Mouse (Mus musculus) heart, postnatal 0 days (tissue): Measurements from ENCODE around the gene Polr2h.

ENCODE experiments used
- CTCF ChIP-seq: IDR thresholded peaks from 2 replicates; pipeline ENCODE4 v1.5.1; 2016; ENCODE audit warnings: antibody characterized with exemption, control low read depth, low read depth
- EP300 ChIP-seq: IDR thresholded peaks from 2 replicates; pipeline ENCODE4 v1.6.1; 2016; ENCODE audit warnings: antibody characterized with exemption, low read depth

- no peak for TF ChIP-seq CTCF
- no peak for TF ChIP-seq EP300
Measured at GRCm38 (mm10) chr16:20671886-20672285, 45.6 kb upstream of the Polr2h start.
